Mouse (Mus musculus) forebrain, postnatal 0 days (tissue): ENCODE measurements around the gene Nhp2. TPM values are rescaled to one million over a fixed set of nuclear protein-coding genes. Genes with fewer than 3 reads are reported as not detected.

Source experiments
- ATAC-seq: fragments of 200-750 bp; cut with Nextera tagmentation; 2 replicates; pipeline ENCODE4 v1.8.0; 2017; ENCODE audit warnings: mild to moderate bottlenecking, moderate library complexity
- DNase-seq: peaks from one replicate; pipeline ENCODE4 v3.0.0-alpha.2; 2015
- H3K27ac ChIP-seq: fragments of 300-500 bp; sonication (generic); 2 replicates; pipeline ENCODE4 v1.5.1; 2014; ENCODE audit warnings: low read depth, mild to moderate bottlenecking, antibody characterized with exemption, low read length, moderate library complexity, mixed read lengths
- H3K27me3 ChIP-seq: fragments of 300-500 bp; sonication (generic); 2 replicates; pipeline ENCODE4 v1.6.1; 2014; ENCODE audit warnings: mild to moderate bottlenecking, low read length, mixed read lengths; ENCODE audit not compliant: insufficient read depth
- H3K36me3 ChIP-seq: fragments of 300-500 bp; sonication (generic); 2 replicates; pipeline ENCODE4 v1.6.1; 2014; ENCODE audit warnings: mild to moderate bottlenecking, moderate library complexity; ENCODE audit not compliant: insufficient read depth
- H3K4me1 ChIP-seq: fragments of 300-500 bp; sonication (generic); 2 replicates; pipeline ENCODE4 v1.6.1; 2014; ENCODE audit warnings: antibody characterized with exemption; ENCODE audit not compliant: insufficient read depth
- H3K4me2 ChIP-seq: fragments of 300-500 bp; sonication (generic); 2 replicates; pipeline ENCODE4 v1.6.1; 2014; ENCODE audit warnings: low read depth, mild to moderate bottlenecking, moderate library complexity
- H3K4me3 ChIP-seq: fragments of 300-500 bp; sonication (generic); 2 replicates; pipeline ENCODE4 v1.5.1; 2014; ENCODE audit warnings: low read depth, low read length, mixed read lengths
- H3K9ac ChIP-seq: fragments of 300-500 bp; sonication (generic); 2 replicates; pipeline ENCODE4 v1.6.1; 2014; ENCODE audit warnings: mild to moderate bottlenecking
- H3K9me3 ChIP-seq: fragments of 300-500 bp; sonication (generic); 2 replicates; pipeline ENCODE4 v1.6.1; 2016; ENCODE audit warnings: low read length
- CTCF ChIP-seq: sonication (generic); IDR thresholded peaks from 2 replicates; pipeline ENCODE4 v1.5.1; 2016; ENCODE audit warnings: antibody characterized with exemption, control low read depth, low read depth
- WGBS: fragments of 180-500 bp; shearing (Covaris S2); extraction: QIAGEN DNeasy Blood & Tissue Kit; methylation state at CpG from one replicate; pipeline ENCODE4 v1.1.7; 2014; 5-methylcytosine and 5-hydroxymethylcytosine counted together
- polyA plus RNA-seq: library from polyadenylated mRNA; unstranded; fragments of >200 nt; fragmentation: Nextera tagmentation; extraction: Ambion mirVana; gene quantifications from 2 replicates; pipeline ENCODE4 v1.2.1, GENCODE M21; 2015
- total RNA-seq: library from RNA; depleted of rRNA; stranded (reverse); fragments of >200 nt; gene quantifications from 2 replicates; pipeline ENCODE4 v1.2.3, GENCODE M21; 2014; rRNA removed

Gene Nhp2
- total and polyA plus RNA-seq, 2 experiments from 2014 or later, result 66.5 to 118 TPM

DNA sequence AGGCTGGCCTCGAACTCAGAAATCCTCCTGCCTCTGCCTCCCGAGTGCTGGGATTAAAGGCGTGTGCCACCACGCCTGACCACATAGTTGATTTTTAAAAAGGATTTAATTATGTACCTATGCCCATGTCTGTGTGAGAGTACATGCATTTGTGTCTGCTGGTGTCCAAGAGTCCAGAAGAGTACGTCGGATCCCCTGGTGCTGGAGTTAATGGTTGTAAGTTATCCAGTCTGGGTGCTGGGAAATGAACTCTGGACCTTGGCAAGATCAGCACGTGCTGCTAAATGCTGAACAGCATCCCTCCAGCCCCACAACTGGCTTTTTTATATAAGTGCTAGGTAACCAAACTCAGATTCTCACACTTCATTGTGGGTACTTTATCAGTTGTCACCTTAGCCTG, 51.3 kb downstream of the Nhp2 start:
- no peaks in the 10 kb centered on the region for H3K4me1 ChIP-seq
- TF ChIP-seq CTCF, result no peak
- 93% methylated on average over 7 of the region's 7 CpGs for WGBS
- DNase-seq (no peak), ATAC-seq (no peak)
- H3K27ac ChIP-seq, result no peak overlapping the region
- H3K9me3 ChIP-seq, result no peaks in the 10 kb centered on the region
- no peak overlapping the region for H3K9ac ChIP-seq
- H3K4me2 ChIP-seq, result no peak overlapping the region
- no peaks in the 10 kb centered on the region for H3K36me3 ChIP-seq
- H3K4me3 ChIP-seq, result no peak overlapping the region
- no peaks in the 10 kb centered on the region for H3K27me3 ChIP-seq

DNA sequence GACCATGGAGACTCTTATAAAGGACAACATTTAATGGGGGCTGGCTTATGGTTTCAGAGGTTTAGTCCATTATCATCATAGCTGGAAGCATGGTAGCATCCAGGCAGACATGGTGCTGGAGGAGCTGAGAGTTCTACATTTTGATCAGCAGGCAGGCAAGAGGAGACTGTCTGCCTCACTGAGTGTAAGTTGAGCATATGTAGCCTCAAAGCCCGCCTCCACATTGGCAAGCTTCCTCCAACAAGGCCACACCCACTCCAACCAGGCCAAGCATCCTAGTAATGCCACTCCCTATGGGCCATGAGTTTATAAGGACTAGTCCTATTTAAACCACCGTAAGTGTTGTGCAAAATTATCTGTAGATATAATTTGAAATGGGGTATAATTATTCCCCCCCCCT, 51.8 kb downstream of the Nhp2 start:
- Histone ChIP-seq H3K27me3 (no peaks in the 10 kb centered on the region), H3K36me3 (no peaks in the 10 kb centered on the region), H3K9me3 (no peaks in the 10 kb centered on the region), H3K9ac (no peak overlapping the region), H3K27ac (no peak overlapping the region), H3K4me2 (no peak overlapping the region), H3K4me1 (no peaks in the 10 kb centered on the region), H3K4me3 (no peak overlapping the region)
- DNase-seq (no peak), ATAC-seq (no peak)
- whole genome bisulfite sequencing, result 74% methylated on average over 2 of the region's 2 CpGs
- no peak for TF ChIP-seq CTCF

DNA sequence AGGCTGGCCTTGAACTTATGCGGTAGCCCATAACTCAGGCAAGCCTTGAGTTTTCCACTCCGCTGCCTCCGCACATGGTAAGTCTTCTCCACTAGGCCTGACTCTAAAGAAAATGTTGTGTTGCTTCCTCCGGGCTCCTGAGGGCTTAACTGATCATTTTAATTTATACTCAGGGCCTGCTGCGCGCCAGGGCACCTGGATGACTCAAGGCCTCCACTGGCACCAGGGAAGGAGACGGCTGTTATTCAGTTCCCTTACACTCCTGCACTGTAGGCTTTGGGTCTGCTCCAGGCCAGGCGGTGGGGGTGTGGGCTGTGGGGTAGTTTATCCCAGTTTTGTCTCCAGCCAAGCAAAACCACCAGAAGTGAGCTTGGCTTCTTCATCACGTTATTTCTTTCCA, 53.8 kb downstream of the Nhp2 start:
- Histone ChIP-seq H3K4me2 (no peak overlapping the region), H3K4me1 (no peaks in the 10 kb centered on the region), H3K9ac (no peak overlapping the region), H3K36me3 (no peaks in the 10 kb centered on the region), H3K9me3 (no peaks in the 10 kb centered on the region), H3K27me3 (no peaks in the 10 kb centered on the region), H3K27ac (no peak overlapping the region), H3K4me3 (no peak overlapping the region)
- WGBS, result 75% methylated on average over 9 of the region's 9 CpGs
- DNase-seq, result no peak
- no peak for TF ChIP-seq CTCF
- ATAC-seq, result no peak

Other genes starting within 250 kb of the Nhp2 start
- 5.6 and 7.9 TPM in 2 replicates for gene Phykpl, start 35.0 kb upstream of the Nhp2 start, total RNA-seq
- gene Phykpl, start 35.0 kb upstream of the Nhp2 start, polyA plus RNA-seq, result 6.7 and 8.4 TPM in 2 replicates
- 324 and 364 TPM in 2 replicates for gene Hnrnpab, start 12.9 kb upstream of the Nhp2 start, total RNA-seq
- gene Hnrnpab, start 12.9 kb upstream of the Nhp2 start, polyA plus RNA-seq, result 350 and 374 TPM in 2 replicates
- gene Rmnd5b, start 16.2 kb downstream of the Nhp2 start, total RNA-seq, result 70.7 and 88.2 TPM in 2 replicates
- gene Rmnd5b, start 16.2 kb downstream of the Nhp2 start, polyA plus RNA-seq, result 74.4 and 75.9 TPM in 2 replicates
- gene N4bp3, start 31.1 kb downstream of the Nhp2 start, total RNA-seq, result 23.4 and 26.4 TPM in 2 replicates
- 17.3 and 17.9 TPM in 2 replicates for gene N4bp3, start 31.1 kb downstream of the Nhp2 start, polyA plus RNA-seq
- 0.85 and 1.1 TPM in 2 replicates for gene D930048N14Rik, start 31.2 kb downstream of the Nhp2 start, total RNA-seq
- gene D930048N14Rik, start 31.2 kb downstream of the Nhp2 start, polyA plus RNA-seq, result 0.39 and 0.46 TPM in 2 replicates
- gene 0610009B22Rik, start 69.1 kb downstream of the Nhp2 start, total RNA-seq, result 32.5 and 40.9 TPM in 2 replicates
- gene 0610009B22Rik, start 69.1 kb downstream of the Nhp2 start, polyA plus RNA-seq, result 78.7 and 81.4 TPM in 2 replicates
- gene Sec24a, start 143.9 kb downstream of the Nhp2 start, total RNA-seq, result 9.7 and 12.6 TPM in 2 replicates
- 5.2 and 9.3 TPM in 2 replicates for gene Sec24a, start 143.9 kb downstream of the Nhp2 start, polyA plus RNA-seq
- 114 and 147 TPM in 2 replicates for gene Sar1b, start 144.0 kb downstream of the Nhp2 start, total RNA-seq
- 221 and 234 TPM in 2 replicates for gene Sar1b, start 144.0 kb downstream of the Nhp2 start, polyA plus RNA-seq
- gene Jade2, start 237.9 kb downstream of the Nhp2 start, total RNA-seq, result 1.9 and 3.3 TPM in 2 replicates
- 0.34 and 0.56 TPM in 2 replicates for gene Jade2, start 237.9 kb downstream of the Nhp2 start, polyA plus RNA-seq